Mouse (Mus musculus) heart, adult 2 months (tissue): ENCODE data around the gene Otx1. TPM values are rescaled to one million over a fixed set of nuclear protein-coding genes. Genes with fewer than 3 reads are reported as not detected.

ENCODE experiments used
- DNase-seq, 2 experiments: peaks; one replicate each; pipeline ENCODE4 v3.0.0; 2021
- H3K27ac ChIP-seq: fragments of 200-600 bp; 2 replicates; pipeline ENCODE4 v1.8.1; 2022
- H3K27me3 ChIP-seq: fragments of 200-500 bp; 2 replicates; pipeline ENCODE4 v1.6.1; 2012; ENCODE audit warnings: mild to moderate bottlenecking, low read length, inconsistent platforms, mixed read lengths; ENCODE audit not compliant: control insufficient read depth, insufficient read depth
- H3K36me3 ChIP-seq: fragments of 200-500 bp; 2 replicates; pipeline ENCODE4 v1.6.1; 2012; ENCODE audit warnings: low read length, inconsistent platforms; ENCODE audit not compliant: control insufficient read depth, insufficient read depth
- H3K4me1 ChIP-seq: fragments of 200-500 bp; 2 replicates; pipeline ENCODE4 v1.6.1; 2011; ENCODE audit warnings: low read length; ENCODE audit not compliant: control insufficient read depth, insufficient read depth
- H3K4me3 ChIP-seq: fragments of 200-600 bp; 2 replicates; pipeline ENCODE4 v1.8.1; 2022
- H3K79me2 ChIP-seq: fragments of 200-500 bp; replicated peaks from 2 replicates; pipeline ENCODE4 v1.6.1; 2012; ENCODE audit warnings: mild to moderate bottlenecking, inconsistent platforms, low read length, moderate library complexity, mixed read lengths; ENCODE audit not compliant: control insufficient read depth, insufficient read depth
- H3K9ac ChIP-seq: fragments of 200-500 bp; 2 replicates; pipeline ENCODE4 v1.6.1; 2012; ENCODE audit warnings: low read depth, mild to moderate bottlenecking, control low read depth, inconsistent platforms, low read length, mixed read lengths
- CTCF ChIP-seq: fragments of 200-600 bp; IDR thresholded peaks from 2 replicates; pipeline ENCODE4 v1.8.1; 2022; ENCODE audit warnings: antibody characterized with exemption, mild to moderate bottlenecking, moderate library complexity
- EP300 ChIP-seq: fragments of 200-500 bp; IDR thresholded peaks from 2 replicates; pipeline ENCODE4 v1.6.1; 2011; ENCODE audit warnings: low read depth, low read length, control low read depth; ENCODE audit not compliant: insufficient read depth
- POLR2A ChIP-seq: fragments of 200-500 bp; IDR thresholded peaks from 2 replicates; pipeline ENCODE4 v1.6.1; 2011; ENCODE audit warnings: mild to moderate bottlenecking, low read depth, low read length, control low read depth; ENCODE audit not compliant: insufficient read depth
- WGBS: fragments of 180-500 bp; shearing (Covaris S2); methylation state at CpG from one replicate; pipeline ENCODE4 v1.1.7; 2018; 5-methylcytosine and 5-hydroxymethylcytosine counted together
- intact Hi-C: fragments of 180-260 bp; cut with DNase I; formaldehyde crosslinking; loops from one replicate; pipeline ENCODE4 v1.15.1; 2025
- polyA plus RNA-seq: library from polyadenylated mRNA; depleted of rRNA; stranded (reverse); fragments of >200 nt; gene quantifications from 2 replicates; pipeline ENCODE4 v1.2.3, GENCODE M21; 2012
- total RNA-seq, 2 experiments: library from RNA; stranded (reverse); gene quantifications; 2 replicates each; pipeline ENCODE4 v1.2.3; 2021

The Otx1 gene
- total and polyA plus RNA-seq, 3 experiments: 0.66 TPM; not detected in 2

GRCm38 (mm10) chr11:21955167-21955566 lies 47.5 kb downstream of the Otx1 start:
- intact Hi-C loops: no loop called here
- H3K36me3 ChIP-seq: no peaks in the 10 kb centered on the region
- H3K27ac ChIP-seq: no peak overlapping the region
- no peaks in the 10 kb centered on the region for H3K79me2 ChIP-seq
- H3K27me3 ChIP-seq: no peaks in the 10 kb centered on the region
- WGBS: 81% methylated on average over 7 of the region's 7 CpGs
- TF ChIP-seq CTCF: no peak
- no peak for TF ChIP-seq EP300
- TF ChIP-seq POLR2A: no peak
- DNase-seq: no peak
- no peaks in the 10 kb centered on the region for H3K4me1 ChIP-seq
- no peak overlapping the region for H3K9ac ChIP-seq
- no peak overlapping the region for H3K4me3 ChIP-seq

GRCm38 (mm10) chr11:21951657-21952237 lies 51.0 kb downstream of the Otx1 start:
- Histone ChIP-seq H3K27ac (no peak overlapping the region), H3K79me2 (no peaks in the 10 kb centered on the region), H3K4me3 (no peak overlapping the region), H3K36me3 (no peaks in the 10 kb centered on the region), H3K9ac (no peak overlapping the region), H3K4me1 (no peaks in the 10 kb centered on the region), H3K27me3 (no peaks in the 10 kb centered on the region)
- 85% methylated on average over 2 of the region's 2 CpGs for WGBS
- intact Hi-C loops: no loop called here
- DNase-seq: no peak
- TF ChIP-seq CTCF (no peak), POLR2A (no peak), EP300 (no peak)

GRCm38 (mm10) chr11:21950094-21950493 lies 52.6 kb downstream of the Otx1 start:
- H3K9ac ChIP-seq: no peak overlapping the region
- H3K27ac ChIP-seq: no peak overlapping the region
- H3K79me2 ChIP-seq: no peaks in the 10 kb centered on the region
- H3K27me3 ChIP-seq: no peaks in the 10 kb centered on the region
- H3K36me3 ChIP-seq: no peaks in the 10 kb centered on the region
- H3K4me3 ChIP-seq: no peak overlapping the region
- intact Hi-C loops: no loop called here
- no peak for TF ChIP-seq EP300
- TF ChIP-seq CTCF: no peak
- no peak for TF ChIP-seq POLR2A
- H3K4me1 ChIP-seq: no peaks in the 10 kb centered on the region
- no peak for DNase-seq
